16 mouse cellular contexts compared by ENCODE assay signal in the genomic region with DNA sequence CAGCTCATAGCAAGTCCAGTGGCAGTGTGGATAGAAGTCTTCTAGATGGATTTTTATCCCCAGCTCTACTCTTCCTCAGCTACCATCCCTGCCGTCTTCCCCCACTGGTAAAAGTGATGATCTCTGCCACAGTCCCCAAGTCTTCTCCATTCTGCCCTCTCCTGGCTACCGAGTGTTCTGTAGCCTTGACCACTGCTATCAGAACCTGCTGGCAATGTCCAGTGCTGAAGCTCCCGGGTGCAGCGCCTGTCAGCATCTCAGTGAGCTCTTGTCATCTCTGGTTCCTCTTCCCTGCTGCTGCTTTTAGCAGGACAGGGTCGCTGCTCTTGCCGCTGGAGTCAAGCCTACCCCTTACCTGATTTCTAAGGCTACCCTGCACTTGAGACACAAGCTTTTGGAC.
DNase-seq lines count a peak whose midpoint lies in the region; ATAC-seq and TF ChIP-seq lines count a peak whose summit lies in the region.
"Had no signal": no experiment of that assay in that cellular context is flagged by ENCODE, and none has a peak within 500 bp of the region (broad histone marks: within the 10 kb centered on the region; RNA-seq: fewer than 3 reads in every experiment).

No protein-coding gene starts in this region.

- no peaks in the 10 kb centered on the region for H3K27me3 ChIP-seq in kidney, postnatal 0 days (ENCODE audit: insufficient read depth, low read length)
- H3K27me3 ChIP-seq in kidney, embryonic 15.5 days = peaks cover 3% of the 10 kb centered on the region; the same call in 1 of the 2 replicates
- H3K27me3 ChIP-seq in midbrain, postnatal 0 days (ENCODE audit: insufficient read depth, low read length) = no peaks in the 10 kb centered on the region
- no peaks in the 10 kb centered on the region for H3K27me3 ChIP-seq in midbrain, embryonic 14.5 days (ENCODE audit: control insufficient read depth, insufficient read depth, low read length)
- H3K27me3 ChIP-seq: midbrain, embryonic 15.5 days had no signal

- TF ChIP-seq CTCF in kidney, postnatal 0 days (IDR thresholded peaks at IDR 0.05; ENCODE audit: low read depth) = peak; percentile 53; the same call in 1 of the 2 replicates
- peak; percentile 37 for TF ChIP-seq CTCF in midbrain, postnatal 0 days (IDR thresholded peaks at IDR 0.05)

- H3K4me3 ChIP-seq in kidney, postnatal 0 days (replicated peaks; ENCODE audit: low read depth, low read length) = no peak overlapping the region
- no peak overlapping the region for H3K4me3 ChIP-seq in kidney, embryonic 15.5 days (replicated peaks)
- H3K4me3 ChIP-seq in midbrain, postnatal 0 days (ENCODE audit: low read depth, low read length) = no peak overlapping the region
- no peak overlapping the region for H3K4me3 ChIP-seq in midbrain, embryonic 14.5 days (replicated peaks; ENCODE audit: low read depth, low read length)
- H3K4me3 ChIP-seq: erythroblast, embryonic 14.5 days; midbrain, embryonic 15.5 days had no signal

- ATAC-seq in kidney, postnatal 0 days (replicated peaks; ENCODE audit: low FRiP score, low read depth) = no peak
- no peak for ATAC-seq in kidney, embryonic 15.5 days (replicated peaks; ENCODE audit: low FRiP score)
- no peak for ATAC-seq in midbrain, postnatal 0 days (ENCODE audit: low FRiP score)
- no peak for ATAC-seq in midbrain, embryonic 14.5 days (ENCODE audit: low FRiP score, low TSS enrichment)
- ATAC-seq: midbrain, embryonic 15.5 days had no signal

- no peaks in the 10 kb centered on the region for H3K9me3 ChIP-seq in kidney, postnatal 0 days (replicated peaks; ENCODE audit: low read length)
- no peaks in the 10 kb centered on the region for H3K9me3 ChIP-seq in kidney, embryonic 15.5 days (replicated peaks)
- H3K9me3 ChIP-seq in midbrain, postnatal 0 days (ENCODE audit: low read length) = no peaks in the 10 kb centered on the region
- H3K9me3 ChIP-seq in midbrain, embryonic 14.5 days (ENCODE audit: control insufficient read depth, low read length) = no peaks in the 10 kb centered on the region
- H3K9me3 ChIP-seq: midbrain, embryonic 15.5 days had no signal

- intact Hi-C loops in left cerebral cortex, postnatal 10 days (cut with DNase I) = no loop called here

- H3K9ac ChIP-seq in kidney, postnatal 0 days (ENCODE audit: low read depth, low read length) = no peak overlapping the region
- H3K9ac ChIP-seq in kidney, embryonic 15.5 days = no peak overlapping the region
- H3K9ac ChIP-seq in midbrain, postnatal 0 days (replicated peaks; ENCODE audit: low read length, poor library complexity, severe bottlenecking) = no peak overlapping the region
- H3K9ac ChIP-seq in midbrain, embryonic 14.5 days (replicated peaks; ENCODE audit: low read length) = no peak overlapping the region
- H3K9ac ChIP-seq: midbrain, embryonic 15.5 days had no signal

- no peaks in the 10 kb centered on the region for H3K4me1 ChIP-seq in kidney, postnatal 0 days (replicated peaks; ENCODE audit: insufficient read depth, low read length)
- no peaks in the 10 kb centered on the region for H3K4me1 ChIP-seq in kidney, embryonic 15.5 days
- no peaks in the 10 kb centered on the region for H3K4me1 ChIP-seq in midbrain, postnatal 0 days (ENCODE audit: insufficient read depth, low read length)
- no peaks in the 10 kb centered on the region for H3K4me1 ChIP-seq in midbrain, embryonic 14.5 days (ENCODE audit: control insufficient read depth, insufficient read depth, low read length)
- H3K4me1 ChIP-seq: midbrain, embryonic 15.5 days had no signal

- peak; percentile 34 to 39 for DNase-seq in cerebellum, postnatal 10 days
- no peak for DNase-seq in cerebellum, postnatal 4 days (ENCODE audit: low spot score in 2 of 2)
- peak; percentile 31 for DNase-seq in kidney, postnatal 0 days (ENCODE audit: low spot score)
- no peak for DNase-seq in midbrain, postnatal 0 days (ENCODE audit: low spot score)
- no peak for DNase-seq in midbrain, embryonic 14.5 days
- DNase-seq in retina, postnatal 1 day = peak; percentile 26
- no peak for DNase-seq in left cerebral cortex, postnatal 10 days (ENCODE audit: extremely low spot score in 1 of 2, low spot score in 2 of 2)
- DNase-seq: cerebellum, postnatal 36 days; heart, adult 18-20 months; kidney, adult 18-20 months; layer of hippocampus, adult 9-11 months; right cerebral cortex, postnatal 25 days; thymus, postnatal 14 days had no signal

- WGBS in kidney, postnatal 0 days = 36% methylated on average over 6 of the region's 6 CpGs
- WGBS in kidney, embryonic 15.5 days = 32% methylated on average over 6 of the region's 6 CpGs
- WGBS in midbrain, postnatal 0 days = 44% methylated on average over 6 of the region's 6 CpGs
- WGBS in midbrain, embryonic 14.5 days = 33% methylated on average over 6 of the region's 6 CpGs

- no peak overlapping the region for H3K27ac ChIP-seq in kidney, postnatal 0 days
- H3K27ac ChIP-seq in kidney, embryonic 15.5 days = no peak overlapping the region
- no peak overlapping the region for H3K27ac ChIP-seq in midbrain, postnatal 0 days (ENCODE audit: low read depth, low read length)
- no peak overlapping the region for H3K27ac ChIP-seq in midbrain, embryonic 14.5 days (replicated peaks; ENCODE audit: low read depth, low read length)
- H3K27ac ChIP-seq: midbrain, embryonic 15.5 days had no signal

- no peak overlapping the region for H3K4me2 ChIP-seq in kidney, postnatal 0 days (ENCODE audit: low read length)
- no peak overlapping the region for H3K4me2 ChIP-seq in kidney, embryonic 15.5 days
- H3K4me2 ChIP-seq in midbrain, postnatal 0 days (ENCODE audit: low read depth, low read length, poor library complexity, severe bottlenecking) = no peak overlapping the region
- no peak overlapping the region for H3K4me2 ChIP-seq in midbrain, embryonic 14.5 days (ENCODE audit: low read length)
- H3K4me2 ChIP-seq: midbrain, embryonic 15.5 days had no signal

- no peaks in the 10 kb centered on the region for H3K36me3 ChIP-seq in kidney, postnatal 0 days (ENCODE audit: insufficient read depth, low read length)
- H3K36me3 ChIP-seq in kidney, embryonic 15.5 days = no peaks in the 10 kb centered on the region
- H3K36me3 ChIP-seq in midbrain, postnatal 0 days (ENCODE audit: insufficient read depth, low read length) = no peaks in the 10 kb centered on the region
- H3K36me3 ChIP-seq in midbrain, embryonic 14.5 days (ENCODE audit: control insufficient read depth, insufficient read depth, low read length) = no peaks in the 10 kb centered on the region
- H3K36me3 ChIP-seq: midbrain, embryonic 15.5 days had no signal

Comparison
In these comparisons a context has a peak if more than half of its experiments do, and no peak if none do; other contexts are left out.
1. DNase-seq: peak in cerebellum, postnatal 10 days (2 of 2), kidney, postnatal 0 days (single experiment) and retina, postnatal 1 day (single experiment); none in cerebellum, postnatal 4 days (0 of 2), midbrain, postnatal 0 days (single experiment), midbrain, embryonic 14.5 days (single experiment) and left cerebral cortex, postnatal 10 days (0 of 2).